Mouse (Mus musculus): ENCODE results near the gene D230025D16Rik. TPM values are rescaled to one million over a fixed set of nuclear protein-coding genes. Genes with fewer than 3 reads are reported as not detected.
A peak's percentile ranks its signal among the peaks of the same experiment; 100 is the strongest.
"Not testable (repeated sequence)": the region's sequence is repeated elsewhere in the genome, so short reads cannot be mapped to it uniquely, and the experiment has no call there.

The D230025D16Rik gene
- 26.3 and 26.7 TPM in 2 replicates for polyA plus RNA-seq (2016; fragmentation: Nextera tagmentation; extraction: Ambion mirVana)

DNA sequence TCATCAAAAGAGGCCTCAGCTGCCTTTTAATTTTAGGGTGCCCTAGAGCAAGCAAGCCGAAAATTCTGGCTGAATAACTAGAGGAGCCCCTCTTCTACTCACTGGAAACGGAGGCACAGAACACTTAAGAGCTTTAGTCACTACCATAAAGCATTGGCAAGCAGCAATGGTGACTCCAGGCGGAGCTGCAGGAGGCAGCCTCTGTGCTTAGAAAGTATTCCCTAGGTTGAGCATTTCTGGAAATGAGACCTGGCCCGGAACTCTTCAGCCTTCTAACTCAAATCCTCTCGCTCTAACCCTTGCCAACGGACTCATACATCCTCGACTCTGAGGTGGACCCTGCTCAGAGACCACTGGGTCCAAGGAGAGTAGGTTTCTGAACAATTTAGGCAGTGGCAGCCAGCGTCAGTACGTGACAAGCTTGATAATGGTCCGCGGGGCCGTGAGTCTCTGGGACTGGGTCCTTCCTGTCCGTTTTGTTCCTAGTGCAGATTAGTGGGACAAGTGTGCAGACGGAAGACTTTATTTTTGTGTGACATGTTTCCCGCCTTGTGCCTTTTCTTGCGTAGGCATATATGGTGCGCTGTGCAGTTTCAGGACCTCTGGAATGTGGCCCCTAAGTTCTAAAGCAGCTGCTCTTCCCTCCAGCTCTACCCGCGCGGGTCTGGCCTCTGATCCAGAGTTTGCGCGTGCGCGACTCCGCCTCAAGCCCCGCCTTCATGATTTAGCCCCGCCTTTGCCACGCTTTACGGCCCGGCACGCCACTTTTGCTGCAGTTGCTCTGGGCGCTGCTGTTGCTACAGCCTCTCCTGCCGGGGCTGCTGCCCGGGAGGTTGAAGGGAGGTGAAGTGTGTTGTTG lies at the start of gene D230025D16Rik:
Gene D230025D16Rik (plus strand): TSS at position 733 of the 859 bp plus-strand sequence.
- H3K27ac ChIP-seq: peak within 1 kb of the TSS; percentile 79
- H3K9ac ChIP-seq: peak within 1 kb of the TSS; percentile 81
- H3K4me3 ChIP-seq: peak within 1 kb of the TSS; percentile 66
- H3K9me3 ChIP-seq: no peaks in the 10 kb centered on the region
- peaks cover 10% of the 10 kb centered on the region for H3K4me1 ChIP-seq
- no peaks in the 10 kb centered on the region for H3K36me3 ChIP-seq
- H3K27me3 ChIP-seq: no peaks in the 10 kb centered on the region
- H3K4me2 ChIP-seq (replicated peaks): peak within 1 kb of the TSS; percentile 59
- WGBS: 2% methylated on average over 34 of the region's 34 CpGs
- ATAC-seq (ENCODE audit: insufficient number of reproducible peaks, insufficient read depth, low FRiP score, low TSS enrichment): peak; percentile 92

DNA sequence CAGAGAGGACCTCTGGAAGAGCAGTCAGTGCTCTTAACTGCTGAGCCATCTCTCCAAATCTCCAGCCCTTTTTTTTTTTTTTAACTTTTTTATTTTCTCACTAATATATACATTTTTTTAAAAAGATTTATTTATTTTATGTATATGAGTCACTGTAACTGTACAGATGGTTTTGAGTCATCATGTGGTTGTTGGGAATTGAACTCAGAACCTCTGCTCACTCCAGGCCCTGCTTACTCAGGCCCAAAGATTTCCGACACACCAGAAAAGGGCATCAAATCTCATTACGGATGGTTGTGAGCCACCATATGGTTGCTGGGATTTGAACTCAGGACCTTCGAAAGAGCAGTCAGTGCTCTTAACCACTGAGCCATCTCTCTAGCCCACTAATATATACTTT lies 49.7 kb upstream of the D230025D16Rik start:
- not testable (repeated sequence) for H3K9ac ChIP-seq; H3K9me3 ChIP-seq; H3K4me3 ChIP-seq; H3K27me3 ChIP-seq; H3K4me2 ChIP-seq (replicated peaks); ATAC-seq (ENCODE audit: insufficient number of reproducible peaks, insufficient read depth, low FRiP score, low TSS enrichment); H3K27ac ChIP-seq
- 97% methylated on average over 3 of the region's 3 CpGs for WGBS
- Histone ChIP-seq H3K4me1 (peaks cover 16% of the 10 kb centered on the region), H3K36me3 (peaks cover 22% of the 10 kb centered on the region)

DNA sequence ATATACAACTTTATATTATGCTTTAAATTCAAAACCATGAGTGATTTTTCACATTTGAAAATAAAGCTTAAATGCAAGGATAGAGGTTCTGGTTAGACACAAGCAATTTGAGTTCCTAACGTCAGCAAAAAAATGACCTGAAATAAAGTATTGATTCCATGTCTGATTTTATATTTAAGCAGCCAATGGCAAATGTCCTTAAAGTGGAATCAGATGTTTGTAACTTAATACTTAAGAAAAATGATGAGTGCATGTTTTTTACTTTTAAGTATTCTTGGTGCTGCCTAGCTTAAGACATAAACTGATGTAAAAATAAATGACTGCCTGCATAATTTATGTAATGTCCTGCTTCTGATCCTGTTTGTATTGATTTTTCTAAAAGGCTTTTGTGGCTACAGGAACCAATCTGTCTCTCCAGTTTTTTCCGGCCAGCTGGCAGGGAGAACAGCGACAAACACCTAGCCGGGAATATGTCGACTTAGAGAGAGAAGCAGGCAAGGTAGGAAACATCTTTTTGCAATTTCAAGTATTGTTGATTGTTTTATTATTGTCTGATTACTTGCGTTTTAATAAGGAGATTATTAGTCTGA lies 46.6 kb upstream of the D230025D16Rik start:
- Histone ChIP-seq H3K9ac (no peak overlapping the region), H3K4me1 (peaks cover 14% of the 10 kb centered on the region), H3K27me3 (no peaks in the 10 kb centered on the region), H3K27ac (no peak overlapping the region), H3K36me3 (peaks cover 35% of the 10 kb centered on the region), H3K9me3 (no peaks in the 10 kb centered on the region), H3K4me2 (replicated peaks) (no peak overlapping the region), H3K4me3 (no peak overlapping the region)
- 52% methylated on average over 6 of the region's 6 CpGs for WGBS
- ATAC-seq (ENCODE audit: insufficient number of reproducible peaks, insufficient read depth, low FRiP score, low TSS enrichment): no peak

DNA sequence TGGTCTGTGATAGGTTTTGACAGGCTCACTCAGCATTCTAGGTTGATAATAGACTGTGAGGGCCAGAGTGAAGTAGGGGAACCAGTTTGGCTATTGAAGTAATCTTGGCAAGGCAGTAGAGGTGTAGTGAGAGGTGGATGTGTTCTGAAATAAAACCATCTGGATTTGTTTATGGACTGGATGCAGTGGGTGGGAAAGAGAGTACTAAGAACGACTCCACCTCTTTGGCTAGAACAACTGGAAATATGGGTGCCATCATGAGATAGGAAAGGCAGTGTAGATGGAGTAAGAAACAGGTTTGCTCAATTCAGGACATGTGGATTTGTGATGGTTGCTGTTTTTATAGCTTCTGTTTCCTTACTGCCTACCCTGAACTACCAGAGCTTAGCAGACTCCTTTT lies 42.7 kb upstream of the D230025D16Rik start:
- 54% methylated on average over 1 of the region's 1 CpGs for WGBS
- Histone ChIP-seq H3K9me3 (no peaks in the 10 kb centered on the region), H3K9ac (no peak overlapping the region), H3K27me3 (no peaks in the 10 kb centered on the region), H3K4me3 (no peak overlapping the region), H3K27ac (no peak overlapping the region), H3K4me2 (replicated peaks) (no peak overlapping the region), H3K4me1 (peaks cover 4% of the 10 kb centered on the region; the same call in 1 of the 2 replicates), H3K36me3 (peaks cover 34% of the 10 kb centered on the region)
- no peak for ATAC-seq (ENCODE audit: insufficient number of reproducible peaks, insufficient read depth, low FRiP score, low TSS enrichment)

DNA sequence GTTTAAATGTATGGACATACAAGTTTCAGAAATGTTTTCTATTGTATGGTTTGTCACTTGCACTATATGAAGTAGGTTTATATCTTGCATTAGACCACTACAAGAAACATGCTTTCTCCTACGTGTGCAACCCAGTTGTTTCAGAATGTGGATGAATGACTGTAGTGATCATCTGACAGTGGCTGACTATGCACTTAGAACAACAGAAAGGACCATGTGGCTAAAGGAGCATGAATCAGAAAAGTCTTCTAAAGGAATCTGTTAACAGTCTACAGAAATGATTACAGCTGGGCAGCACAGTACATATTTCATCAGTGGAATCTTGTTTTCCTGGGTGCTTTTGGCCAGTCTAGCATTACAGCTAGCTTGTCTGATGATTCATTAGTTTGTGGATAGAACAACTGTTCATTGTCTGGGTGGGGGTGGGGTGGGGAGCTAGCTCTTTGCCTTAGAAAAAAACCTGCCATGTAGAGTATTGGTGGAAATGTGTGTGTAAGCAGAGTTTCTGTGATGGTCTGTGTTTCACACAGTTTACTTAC lies 38.4 kb upstream of the D230025D16Rik start:
- no peak overlapping the region for H3K4me2 ChIP-seq (replicated peaks)
- WGBS: 54% methylated on average over 1 of the region's 1 CpGs
- no peak overlapping the region for H3K4me3 ChIP-seq
- peaks cover 26% of the 10 kb centered on the region for H3K36me3 ChIP-seq
- no peaks in the 10 kb centered on the region for H3K27me3 ChIP-seq
- peaks cover 4% of the 10 kb centered on the region; the same call in 1 of the 2 replicates for H3K4me1 ChIP-seq
- ATAC-seq (ENCODE audit: insufficient number of reproducible peaks, insufficient read depth, low FRiP score, low TSS enrichment): no peak
- no peak overlapping the region for H3K27ac ChIP-seq
- H3K9me3 ChIP-seq: no peaks in the 10 kb centered on the region
- no peak overlapping the region for H3K9ac ChIP-seq

DNA sequence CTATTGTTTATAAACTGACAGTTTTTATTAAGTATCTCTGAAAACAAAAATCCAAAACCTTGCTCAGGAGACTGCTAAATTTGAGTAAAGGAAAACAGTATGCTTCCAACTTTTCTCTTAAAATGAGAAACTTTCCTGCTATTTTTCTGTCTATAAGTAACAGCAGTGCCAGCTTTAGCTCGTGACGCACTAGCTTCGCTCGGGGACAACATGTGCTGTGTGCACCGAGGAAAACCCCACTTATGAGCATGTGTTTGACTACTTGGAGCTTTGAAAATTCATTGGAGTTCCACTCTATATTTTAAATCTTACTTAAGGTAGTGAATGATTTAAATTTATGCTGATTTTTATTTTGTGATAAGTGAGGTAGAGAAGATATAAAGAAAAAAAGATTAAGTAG lies 32.8 kb upstream of the D230025D16Rik start:
- no peak overlapping the region for H3K27ac ChIP-seq
- no peak overlapping the region for H3K4me3 ChIP-seq
- H3K4me2 ChIP-seq (replicated peaks): no peak overlapping the region
- H3K27me3 ChIP-seq: no peaks in the 10 kb centered on the region
- no peaks in the 10 kb centered on the region for H3K4me1 ChIP-seq
- WGBS: 93% methylated on average over 5 of the region's 5 CpGs
- H3K9ac ChIP-seq: no peak overlapping the region
- peaks cover 42% of the 10 kb centered on the region for H3K36me3 ChIP-seq
- H3K9me3 ChIP-seq: no peaks in the 10 kb centered on the region
- ATAC-seq (ENCODE audit: insufficient number of reproducible peaks, insufficient read depth, low FRiP score, low TSS enrichment): no peak

DNA sequence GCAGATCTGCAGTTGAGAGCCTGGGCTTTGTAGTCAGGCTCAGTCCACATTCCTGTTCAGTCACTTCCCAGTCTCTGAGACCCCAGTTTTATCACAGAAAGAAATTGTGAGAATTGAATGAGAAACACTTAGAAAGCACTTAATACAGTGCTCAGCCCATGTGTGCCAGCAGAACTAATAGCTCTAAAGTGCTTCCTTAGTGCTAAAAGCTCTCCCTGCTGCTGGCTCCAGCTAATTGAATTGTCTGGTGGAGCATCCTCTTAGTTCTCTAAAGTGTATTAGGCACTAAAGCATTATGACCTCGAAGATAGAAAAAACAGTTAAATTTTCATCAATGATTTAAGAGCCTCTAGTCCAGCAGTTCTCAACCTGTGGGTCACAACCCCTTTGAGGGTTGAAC lies 19.2 kb upstream of the D230025D16Rik start:
- WGBS: 93% methylated on average over 1 of the region's 1 CpGs

DNA sequence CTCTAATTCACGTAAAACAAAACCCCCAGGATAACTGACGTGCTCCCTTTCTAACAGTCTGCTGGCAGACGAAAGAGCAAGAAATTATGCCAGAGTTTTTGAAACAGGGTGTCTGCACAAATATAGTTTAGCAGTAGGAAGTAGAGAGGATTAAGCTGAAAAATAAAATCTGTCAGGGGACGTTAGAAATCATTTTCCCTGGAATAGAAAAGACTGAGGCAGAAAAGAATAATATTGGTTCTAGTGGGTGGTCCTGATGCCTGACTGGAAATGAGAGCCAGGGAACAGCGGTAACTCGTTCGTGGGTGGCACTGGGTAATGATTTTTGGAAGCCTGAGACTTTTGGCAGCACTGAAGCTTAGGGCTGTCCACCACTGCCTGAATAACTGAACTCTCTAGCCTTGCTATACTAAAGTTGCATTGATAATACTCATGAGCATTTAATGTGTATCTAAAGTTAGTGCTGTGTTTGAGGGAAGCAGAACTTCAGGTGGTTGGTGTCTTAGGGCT lies 18.1 kb upstream of the D230025D16Rik start:
- Histone ChIP-seq H3K4me1 (no peaks in the 10 kb centered on the region), H3K36me3 (peaks cover 26% of the 10 kb centered on the region), H3K9me3 (no peaks in the 10 kb centered on the region), H3K27ac (no peak overlapping the region), H3K9ac (no peak overlapping the region), H3K4me2 (replicated peaks) (no peak overlapping the region), H3K27me3 (no peaks in the 10 kb centered on the region), H3K4me3 (no peak overlapping the region)
- ATAC-seq (ENCODE audit: insufficient number of reproducible peaks, insufficient read depth, low FRiP score, low TSS enrichment): no peak
- 69% methylated on average over 7 of the region's 7 CpGs for WGBS

More for the DNA sequence above, 19.2 kb upstream of the D230025D16Rik start:
- peaks cover 25% of the 10 kb centered on the region for H3K36me3 ChIP-seq
- H3K4me3 ChIP-seq: no peak overlapping the region
- no peak overlapping the region for H3K27ac ChIP-seq
- H3K9me3 ChIP-seq: no peaks in the 10 kb centered on the region
- H3K4me1 ChIP-seq: no peaks in the 10 kb centered on the region
- no peak overlapping the region for H3K9ac ChIP-seq
- no peaks in the 10 kb centered on the region for H3K27me3 ChIP-seq
- no peak overlapping the region for H3K4me2 ChIP-seq (replicated peaks)
- ATAC-seq (ENCODE audit: insufficient number of reproducible peaks, insufficient read depth, low FRiP score, low TSS enrichment): no peak

DNA sequence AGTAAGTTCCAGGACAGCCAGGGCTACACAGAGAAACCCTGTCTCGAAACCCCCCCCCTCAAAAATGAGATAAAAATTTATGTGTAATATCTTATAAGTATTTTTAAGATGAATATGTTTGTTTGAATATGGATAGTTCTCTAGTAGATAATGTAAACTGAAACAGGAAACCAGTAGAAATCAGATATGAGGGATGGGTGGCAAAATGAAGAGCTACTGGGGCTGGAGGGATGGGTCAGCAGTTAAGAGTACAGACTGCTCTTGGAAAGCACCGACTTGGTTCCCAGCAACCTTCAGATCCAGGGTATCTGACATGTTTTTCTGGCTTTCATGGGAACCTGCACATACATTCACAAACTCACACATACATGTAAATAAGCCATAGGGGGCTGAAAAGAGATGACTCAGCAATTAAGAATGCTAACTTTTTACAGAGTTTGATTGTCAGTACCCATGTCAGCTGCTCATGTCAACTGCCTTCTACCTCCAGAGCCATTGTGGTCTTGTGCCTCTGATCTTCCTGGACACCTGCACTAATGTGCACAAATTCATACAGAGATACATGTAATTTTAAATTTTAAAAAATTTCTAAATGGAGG lies 17.2 kb upstream of the D230025D16Rik start:
- Histone ChIP-seq H3K9ac (no peak overlapping the region), H3K9me3 (no peaks in the 10 kb centered on the region), H3K4me2 (replicated peaks) (no peak overlapping the region), H3K27me3 (no peaks in the 10 kb centered on the region), H3K36me3 (peaks cover 27% of the 10 kb centered on the region), H3K27ac (no peak overlapping the region), H3K4me1 (no peaks in the 10 kb centered on the region), H3K4me3 (no peak overlapping the region)
- ATAC-seq (ENCODE audit: insufficient number of reproducible peaks, insufficient read depth, low FRiP score, low TSS enrichment): no peak
- WGBS: 84% methylated on average over 2 of the region's 2 CpGs

DNA sequence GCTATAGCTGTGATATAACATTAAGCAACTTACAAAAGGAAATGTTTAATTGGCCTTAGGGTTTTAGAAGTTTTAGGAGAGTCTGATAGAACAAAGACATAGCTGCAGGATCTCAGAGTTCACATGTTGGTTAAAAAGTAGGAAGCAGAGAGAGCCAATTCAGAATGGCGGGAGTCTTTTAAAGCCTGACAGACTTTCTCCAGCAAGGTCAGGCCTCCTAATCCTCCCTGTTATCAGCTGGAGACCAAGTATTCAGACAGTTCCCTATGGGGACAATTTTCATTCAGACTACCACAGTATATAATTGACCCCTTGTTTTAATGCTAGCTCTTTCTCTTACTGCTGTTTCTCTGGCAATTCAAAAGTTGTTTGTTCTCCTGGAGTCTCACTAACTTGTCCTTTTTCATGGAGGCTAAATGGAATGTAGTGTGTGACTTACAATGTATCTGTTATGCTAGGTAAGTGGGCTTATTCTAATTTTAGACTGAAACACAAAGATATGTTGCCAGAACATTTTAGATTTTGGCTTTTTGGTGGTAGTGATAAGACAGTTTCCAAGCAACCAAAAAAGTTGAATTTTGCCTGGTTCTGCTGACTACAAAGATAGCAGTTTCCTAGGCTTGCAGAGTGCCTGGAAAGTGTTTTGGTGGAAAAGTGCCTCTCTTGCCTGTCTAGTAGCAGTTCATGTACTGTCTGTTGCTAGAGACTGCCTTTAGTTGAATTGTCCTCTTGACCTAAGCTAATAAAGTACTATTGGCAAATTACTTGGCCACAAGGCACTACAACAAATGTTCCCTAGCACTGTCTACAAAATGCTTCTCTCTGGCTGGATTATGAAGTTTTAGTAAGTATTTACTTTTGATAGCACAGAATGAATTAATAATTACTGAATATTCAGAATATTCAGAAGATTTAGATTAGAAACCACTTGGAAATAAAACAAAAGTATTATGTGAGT lies 15.5 kb upstream of the D230025D16Rik start:
- WGBS: 57% methylated on average over 1 of the region's 1 CpGs
- H3K9me3 ChIP-seq: no peaks in the 10 kb centered on the region
- H3K27ac ChIP-seq: no peak overlapping the region

DNA sequence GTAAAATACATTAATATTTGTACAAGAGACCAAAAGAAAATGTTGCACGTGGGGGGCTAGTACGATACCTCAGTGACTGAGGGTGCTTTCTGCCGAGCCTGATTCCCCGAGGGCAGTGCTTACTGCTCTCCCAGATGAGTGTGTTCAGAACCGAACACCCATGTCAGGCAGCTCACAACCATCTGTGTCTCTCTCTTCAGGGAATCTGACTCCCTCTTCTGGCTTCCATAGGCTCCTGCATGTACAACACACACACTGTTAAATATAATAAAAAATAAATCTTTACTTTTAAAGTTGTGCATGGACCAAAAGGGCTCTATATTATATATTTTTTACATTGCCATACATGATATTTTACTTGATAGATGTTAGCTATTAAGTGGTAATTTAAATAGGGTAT lies 10.8 kb upstream of the D230025D16Rik start:
- H3K4me3 ChIP-seq: no peak overlapping the region
- 84% methylated on average over 5 of the region's 5 CpGs for WGBS
- H3K27ac ChIP-seq: no peak overlapping the region
- H3K27me3 ChIP-seq: no peaks in the 10 kb centered on the region
- H3K36me3 ChIP-seq: peaks cover 16% of the 10 kb centered on the region; the same call in 1 of the 2 replicates
- no peak overlapping the region for H3K9ac ChIP-seq
- H3K9me3 ChIP-seq: no peaks in the 10 kb centered on the region
- no peaks in the 10 kb centered on the region for H3K4me1 ChIP-seq
- no peak overlapping the region for H3K4me2 ChIP-seq (replicated peaks)
- ATAC-seq (ENCODE audit: insufficient number of reproducible peaks, insufficient read depth, low FRiP score, low TSS enrichment): no peak

More for the DNA sequence above, 15.5 kb upstream of the D230025D16Rik start:
- Histone ChIP-seq H3K4me2 (replicated peaks) (no peak overlapping the region), H3K27me3 (no peaks in the 10 kb centered on the region), H3K4me3 (no peak overlapping the region), H3K9ac (no peak overlapping the region), H3K4me1 (no peaks in the 10 kb centered on the region), H3K36me3 (peaks cover 19% of the 10 kb centered on the region)
- no peak for ATAC-seq (ENCODE audit: insufficient number of reproducible peaks, insufficient read depth, low FRiP score, low TSS enrichment)
